Mouse (Mus musculus) small intestine, adult 2 months (tissue): ENCODE results near the gene Higd1c.
"Not testable (repeated sequence)": the region's sequence is repeated elsewhere in the genome, so short reads cannot be mapped to it uniquely, and the experiment has no call there.

Experiments
- CTCF ChIP-seq: fragments of 200-500 bp; IDR thresholded peaks from 2 replicates; pipeline ENCODE4 v1.5.1; 2012; ENCODE audit warnings: low read depth, mild to moderate bottlenecking, control low read depth, inconsistent platforms, low read length, moderate library complexity, mixed read lengths; ENCODE audit not compliant: insufficient replicate concordance, insufficient read length; ENCODE audit errors: extremely low read depth
- POLR2A ChIP-seq: fragments of 200-500 bp; IDR thresholded peaks from 2 replicates; pipeline ENCODE4 v1.6.1; 2012; ENCODE audit warnings: low read depth, mild to moderate bottlenecking, control low read depth, inconsistent platforms, low read length, moderate library complexity

GRCm38 (mm10) chr15:100337847-100338246, 26.5 kb upstream of the Higd1c start:
- TF ChIP-seq CTCF, result peak; percentile 11; the same call in 1 of the 2 replicates
- TF ChIP-seq POLR2A, result not testable (repeated sequence)
